In the genomic region with DNA sequence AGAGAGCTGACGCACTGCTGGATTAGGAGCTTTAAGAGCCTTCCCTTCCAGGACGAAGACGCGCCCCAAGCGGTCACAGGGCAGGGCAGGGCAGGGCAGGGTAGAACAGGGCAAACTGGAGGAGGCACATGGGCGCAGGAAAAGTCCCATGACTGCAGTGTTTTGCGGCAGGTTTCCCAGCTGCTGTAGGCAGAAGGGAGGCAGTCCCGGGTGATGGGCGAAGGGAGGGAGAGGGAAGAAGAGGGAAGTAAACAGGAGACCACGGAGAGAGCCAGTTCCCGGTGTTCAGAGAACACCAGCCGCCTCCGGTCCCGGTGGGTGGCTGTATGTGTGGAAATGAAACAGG, we compare ENCODE assay signal across 8 mouse cellular contexts. TPM values are rescaled to one million over a fixed set of nuclear protein-coding genes. Genes with fewer than 3 reads are reported as not detected.
DNase-seq lines count a peak whose midpoint lies in the region; ATAC-seq and TF ChIP-seq lines count a peak whose summit lies in the region.

No protein-coding gene starts in this region.

- H3K4me3 ChIP-seq in hindbrain, embryonic 10.5 days, result peak overlapping the region; percentile 58
- H3K4me3 ChIP-seq in lung, postnatal 0 days (ENCODE audit: low read depth, low read length), result peak overlapping the region; percentile 37
- peak overlapping the region; percentile 53 for H3K4me3 ChIP-seq in olfactory bulb, adult 2 months (ENCODE audit: insufficient read depth, low read depth, low read length)

- H3K27me3 ChIP-seq in hindbrain, embryonic 10.5 days (ENCODE audit: insufficient read depth, poor library complexity, severe bottlenecking), result peaks cover 85% of the 10 kb centered on the region
- H3K27me3 ChIP-seq in lung, postnatal 0 days (replicated peaks; ENCODE audit: insufficient read depth, low read length), result no peaks in the 10 kb centered on the region

- peak; percentile 49 for ATAC-seq in lung, postnatal 0 days

- DNase-seq in NIH3T3 (ENCODE audit: low read depth), result peak; percentile 65
- peak; percentile 85 for DNase-seq in cerebellum, adult 8-10 months
- peak; percentile 76 to 83 for DNase-seq in frontal cortex, postnatal 14 days (ENCODE audit: low spot score in 2 of 2)
- peak; percentile 54 for DNase-seq in hindbrain, embryonic 10.5 days (ENCODE audit: low spot score)
- peak; percentile 78 to 89 for DNase-seq in layer of hippocampus, postnatal 14 days (ENCODE audit: low spot score in 2 of 2)
- peak; percentile 96 for DNase-seq in lung, postnatal 0 days (ENCODE audit: low spot score)
- peak; percentile 64 to 86 for DNase-seq in urinary bladder, postnatal 36 days (ENCODE audit: low spot score in 2 of 2)

- no peaks in the 10 kb centered on the region for H3K36me3 ChIP-seq in hindbrain, embryonic 10.5 days
- H3K36me3 ChIP-seq in lung, postnatal 0 days (ENCODE audit: insufficient read depth, low read length), result no peaks in the 10 kb centered on the region

- no peaks in the 10 kb centered on the region for H3K9me3 ChIP-seq in hindbrain, embryonic 10.5 days
- H3K9me3 ChIP-seq in lung, postnatal 0 days (ENCODE audit: low read length), result no peaks in the 10 kb centered on the region

- under 1% methylated on average over 14 of the region's 14 CpGs for WGBS in hindbrain, embryonic 10.5 days
- 3% methylated on average over 13 of the region's 14 CpGs for WGBS in lung, postnatal 0 days
- 9% methylated on average over 14 of the region's 14 CpGs for WGBS in olfactory bulb, adult 2 months

- H3K4me2 ChIP-seq in lung, postnatal 0 days (replicated peaks; ENCODE audit: low read depth, low read length), result peak overlapping the region; percentile 74

- TF ChIP-seq EP300 in lung, postnatal 0 days (IDR thresholded peaks at IDR 0.05), result peak; percentile 43; the same call in 1 of the 2 replicates

- H3K9ac ChIP-seq in lung, postnatal 0 days (replicated peaks; ENCODE audit: low read depth), result peak overlapping the region; percentile 58

- TF ChIP-seq POLR2A in olfactory bulb, adult 2 months (IDR thresholded peaks at IDR 0.05; ENCODE audit: insufficient read depth, low read depth, low read length), result 0 out of 2 replicates have a peak, but pooled peaks have one; percentile 20

- H3K27ac ChIP-seq in hindbrain, embryonic 10.5 days, result no peak overlapping the region
- peak overlapping the region; percentile 100 for H3K27ac ChIP-seq in lung, postnatal 0 days (ENCODE audit: low read length)
- peak overlapping the region; percentile 99 for H3K27ac ChIP-seq in olfactory bulb, adult 2 months (ENCODE audit: insufficient read depth, low read depth, low read length)

- H3K4me1 ChIP-seq in hindbrain, embryonic 10.5 days (replicated peaks), result peaks cover 39% of the 10 kb centered on the region
- peaks cover 8% of the 10 kb centered on the region; the same call in 1 of the 2 replicates for H3K4me1 ChIP-seq in lung, postnatal 0 days (ENCODE audit: insufficient read depth, low read depth, low read length)
- peaks cover 32% of the 10 kb centered on the region for H3K4me1 ChIP-seq in olfactory bulb, adult 2 months (ENCODE audit: control insufficient read depth, insufficient read depth, low read length)

- peak; percentile 75 for TF ChIP-seq CTCF in lung, postnatal 0 days (IDR thresholded peaks at IDR 0.05)
- TF ChIP-seq CTCF in olfactory bulb, adult 2 months (IDR thresholded peaks at IDR 0.05; ENCODE audit: insufficient read depth, low read depth, low read length), result no peak

RNA-seq across cellular contexts. Expression of a gene that starts 7.0 kb away (rescaled TPM):
- 1.1 and 1.2 TPM in 2 replicates for polyA plus RNA-seq in hindbrain, embryonic 10.5 days (2016; fragmentation: Nextera tagmentation; extraction: Ambion mirVana)
- 100 to 1,000 TPM; 185 to 203 TPM for total RNA-seq in layer of hippocampus, postnatal 14 days (2021)
- 28.8 and 46.2 TPM in 2 replicates for polyA plus RNA-seq in lung, postnatal 0 days (2015; fragmentation: Nextera tagmentation; extraction: Ambion mirVana)
- polyA plus RNA-seq in olfactory bulb, adult 2 months (2012; ENCODE audit: insufficient read depth, insufficient read length, low replicate concordance, missing spikeins), result 102 and 132 TPM in 2 replicates

Comparison
In these comparisons a context has a peak if more than half of its experiments do, and no peak if none do; other contexts are left out.
1. RNA of a gene that starts 7.0 kb away (polyA plus RNA-seq): 102 to 132 TPM in olfactory bulb, adult 2 months and 28.8 to 46.2 TPM in lung, postnatal 0 days; 1.1 to 1.2 TPM in hindbrain, embryonic 10.5 days; every median in the first group is over 10 times any median in the second.
2. Peak in every context shown above with its lines, with median percentiles within 50 percentile points of each other: DNase-seq and H3K4me3 ChIP-seq.